Comparison of ENCODE assay signal across 8 mouse cellular contexts in genomic region chr7:141538852-141539555, GRCm38 (mm10). TPM values are rescaled to one million over a fixed set of nuclear protein-coding genes. Genes with fewer than 3 reads are reported as not detected.
A peak's percentile ranks its signal among the peaks of the same experiment; 100 is the strongest.
DNase-seq lines count a peak whose midpoint lies in the region; ATAC-seq and TF ChIP-seq lines count a peak whose summit lies in the region.

No protein-coding gene starts in this region.

- TF ChIP-seq EP300 in heart, adult 2 months (IDR thresholded peaks at IDR 0.05; ENCODE audit: insufficient read depth, low read depth, low read length) = no peak

- H3K9ac ChIP-seq in heart, adult 2 months (ENCODE audit: low read depth, low read length) = peak overlapping the region; percentile 83
- peak overlapping the region; percentile 91 for H3K9ac ChIP-seq in hindbrain, embryonic 12.5 days

- DNase-seq in heart, adult 2 months = peak in 1 of 2 experiments; percentile 29
- no peak for DNase-seq in heart, postnatal 36 days
- peak; percentile 17 for DNase-seq in urinary bladder, postnatal 14 days (ENCODE audit: low spot score)
- no peak for DNase-seq in urinary bladder, postnatal 10 days (ENCODE audit: low spot score)
- peak; percentile 16 for DNase-seq in lung, postnatal 10 days
- DNase-seq in right cerebral cortex, postnatal 14 days = no peak
- no peak for DNase-seq in ovary, postnatal 36 days (ENCODE audit: low spot score)

- H3K4me1 ChIP-seq in heart, adult 2 months (ENCODE audit: control insufficient read depth, insufficient read depth, low read length) = peaks cover 10% of the 10 kb centered on the region
- H3K4me1 ChIP-seq in hindbrain, embryonic 12.5 days = peaks cover 15% of the 10 kb centered on the region

- no peaks in the 10 kb centered on the region for H3K27me3 ChIP-seq in heart, adult 2 months (ENCODE audit: control insufficient read depth, insufficient read depth, low read length)
- H3K27me3 ChIP-seq in hindbrain, embryonic 12.5 days = no peaks in the 10 kb centered on the region

- TF ChIP-seq CTCF in heart, adult 2 months (IDR thresholded peaks at IDR 0.05) = no peak

- 7% methylated on average over 18 of the region's 18 CpGs for WGBS in heart, adult 2 months
- WGBS in hindbrain, embryonic 12.5 days = 21% methylated on average over 18 of the region's 18 CpGs

- no peaks in the 10 kb centered on the region for H3K36me3 ChIP-seq in heart, adult 2 months (ENCODE audit: control insufficient read depth, insufficient read depth, low read length)
- no peaks in the 10 kb centered on the region for H3K36me3 ChIP-seq in hindbrain, embryonic 12.5 days

- peak overlapping the region; percentile 85 for H3K4me3 ChIP-seq in heart, adult 2 months
- peak overlapping the region; percentile 74 for H3K4me3 ChIP-seq in hindbrain, embryonic 12.5 days

- peak; percentile 53 for ATAC-seq in hindbrain, embryonic 12.5 days (ENCODE audit: low FRiP score)

- H3K9me3 ChIP-seq in hindbrain, embryonic 12.5 days (replicated peaks) = no peaks in the 10 kb centered on the region

- no peak for TF ChIP-seq POLR2A in heart, adult 2 months (IDR thresholded peaks at IDR 0.05; ENCODE audit: insufficient read depth, low read depth, low read length)

- H3K79me2 ChIP-seq in heart, adult 2 months (replicated peaks; ENCODE audit: control insufficient read depth, insufficient read depth, low read length) = no peaks in the 10 kb centered on the region

- intact Hi-C loops in heart, adult 2 months (cut with DNase I) = loop anchor here (5.0 kb wide), 1 partner anchor 73 kb away; no protein-coding TSS in a partner anchor
- intact Hi-C loops in heart, postnatal 36 days (cut with DNase I) = no loop called here

- H3K4me2 ChIP-seq in hindbrain, embryonic 12.5 days (replicated peaks) = peak overlapping the region; percentile 87

- peak overlapping the region; percentile 86 for H3K27ac ChIP-seq in heart, adult 2 months
- H3K27ac ChIP-seq in hindbrain, embryonic 12.5 days = peak overlapping the region; percentile 86

RNA-seq across cellular contexts. Expression of gene Chid1, which starts 0.7 kb away (rescaled TPM):
- 10 to 100 TPM; 45.9 to 52.7 TPM for total RNA-seq in heart, adult 2 months (2021)
- polyA plus RNA-seq in heart, adult 2 months (2012; rRNA removed) = 20.2 and 30.1 TPM in 2 replicates
- total RNA-seq in heart, postnatal 36 days (2021) = 10 to 100 TPM; 43.2 to 48.5 TPM
- polyA plus RNA-seq in hindbrain, embryonic 12.5 days (2016; fragmentation: Nextera tagmentation; extraction: Ambion mirVana) = 31.8 and 32.1 TPM in 2 replicates

RNA-seq across cellular contexts. Expression of gene Ap2a2, which starts 23.0 kb away (rescaled TPM):
- total RNA-seq in heart, adult 2 months (2021) = 10 to 100 TPM; 55.1 to 58.3 TPM
- 28.5 and 29.9 TPM in 2 replicates for polyA plus RNA-seq in heart, adult 2 months (2012; rRNA removed)
- 10 to 100 TPM; 54.9 to 57.6 TPM for total RNA-seq in heart, postnatal 36 days (2021)
- polyA plus RNA-seq in hindbrain, embryonic 12.5 days (2016; fragmentation: Nextera tagmentation; extraction: Ambion mirVana) = 114 and 117 TPM in 2 replicates

Comparison
In these comparisons a context has a peak if more than half of its experiments do, and no peak if none do; other contexts are left out.
1. DNase-seq: peak in urinary bladder, postnatal 14 days (single experiment) and lung, postnatal 10 days (single experiment); none in heart, postnatal 36 days (0 of 2), urinary bladder, postnatal 10 days (single experiment), right cerebral cortex, postnatal 14 days (single experiment) and ovary, postnatal 36 days (single experiment).